Mouse (Mus musculus) ES-Bruce4 (cell line): ENCODE measurements around the gene Dcpp2. TPM values are rescaled to one million over a fixed set of nuclear protein-coding genes. Genes with fewer than 3 reads are reported as not detected.
A peak's percentile ranks its signal among the peaks of the same experiment; 100 is the strongest.

ENCODE experiments used
- H3K27ac ChIP-seq: 2 replicates; pipeline ENCODE4 v1.5.1; 2012; ENCODE audit warnings: low read length, inconsistent platforms; ENCODE audit not compliant: insufficient read depth
- H3K27me3 ChIP-seq: 2 replicates; pipeline ENCODE4 v1.6.1; 2012; ENCODE audit warnings: mild to moderate bottlenecking, low read length, inconsistent platforms; ENCODE audit not compliant: control insufficient read depth, poor library complexity, insufficient read depth, severe bottlenecking
- H3K36me3 ChIP-seq: 2 replicates; pipeline ENCODE4 v1.6.1; 2012; ENCODE audit warnings: inconsistent platforms, mild to moderate bottlenecking, low read length, moderate library complexity; ENCODE audit not compliant: control insufficient read depth, poor library complexity, insufficient read depth, severe bottlenecking
- H3K4me1 ChIP-seq: one replicate; pipeline ENCODE4 v1.8.1; 2011; ENCODE audit warnings: low read length; ENCODE audit not compliant: control insufficient read depth, insufficient read depth
- H3K4me3 ChIP-seq: 2 replicates; pipeline ENCODE4 v1.5.1; 2011; ENCODE audit warnings: low read depth, mild to moderate bottlenecking, low read length
- H3K9ac ChIP-seq: 2 replicates; pipeline ENCODE4 v1.6.1; 2012; ENCODE audit warnings: low read depth, mild to moderate bottlenecking, inconsistent platforms; ENCODE audit not compliant: poor library complexity, severe bottlenecking
- H3K9me3 ChIP-seq: replicated peaks from 2 replicates; pipeline ENCODE4 v1.6.1; 2012; ENCODE audit warnings: mild to moderate bottlenecking, low read length, inconsistent platforms; ENCODE audit not compliant: control insufficient read depth, poor library complexity, insufficient read depth, severe bottlenecking
- CTCF ChIP-seq: IDR thresholded peaks from one replicate; pipeline ENCODE4 v1.8.1; 2011; ENCODE audit warnings: low read depth, low read length
- EP300 ChIP-seq: IDR thresholded peaks from 2 replicates; pipeline ENCODE4 v1.6.1; 2011; ENCODE audit warnings: low read depth, low read length; ENCODE audit not compliant: insufficient read depth
- POLR2A ChIP-seq: IDR thresholded peaks from one replicate; pipeline ENCODE4 v1.8.1; 2011; ENCODE audit warnings: low read length; ENCODE audit not compliant: insufficient read depth
- polyA plus RNA-seq: library from polyadenylated mRNA; stranded (reverse); fragments of >200 nt; gene quantifications from 2 replicates; pipeline ENCODE4 v1.2.4, GENCODE M21; 2011; ENCODE audit warnings: low read depth; ENCODE audit not compliant: missing spikeins, insufficient read depth, insufficient read length

Gene Dcpp2
- polyA plus RNA-seq, 1 experiment, result not detected

DNA sequence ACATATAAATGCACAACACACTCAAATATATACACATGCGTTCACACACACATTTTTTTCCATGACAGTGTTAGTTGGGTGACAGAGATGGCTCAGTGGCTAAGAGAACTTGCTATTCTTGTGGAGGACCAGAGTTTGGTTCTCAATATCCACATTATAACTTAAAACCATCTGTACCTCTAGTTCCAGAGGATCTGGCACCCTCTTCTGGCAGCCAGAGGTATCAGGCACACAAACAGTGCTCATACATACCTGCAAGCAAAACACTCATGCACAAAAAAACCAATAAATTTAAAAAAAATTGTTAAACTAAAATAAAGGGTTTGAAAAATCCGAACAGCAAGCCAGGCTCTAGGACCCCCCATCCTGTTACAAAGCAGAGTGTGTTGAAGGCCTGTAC is 30.7 kb upstream of the Dcpp2 start:
- TF ChIP-seq POLR2A (no peak), EP300 (no peak), CTCF (no peak)
- Histone ChIP-seq H3K4me3 (no peak overlapping the region), H3K9ac (no peak overlapping the region), H3K4me1 (no peaks in the 10 kb centered on the region), H3K36me3 (no peaks in the 10 kb centered on the region), H3K27me3 (no peaks in the 10 kb centered on the region), H3K27ac (no peak overlapping the region), H3K9me3 (no peaks in the 10 kb centered on the region)

DNA sequence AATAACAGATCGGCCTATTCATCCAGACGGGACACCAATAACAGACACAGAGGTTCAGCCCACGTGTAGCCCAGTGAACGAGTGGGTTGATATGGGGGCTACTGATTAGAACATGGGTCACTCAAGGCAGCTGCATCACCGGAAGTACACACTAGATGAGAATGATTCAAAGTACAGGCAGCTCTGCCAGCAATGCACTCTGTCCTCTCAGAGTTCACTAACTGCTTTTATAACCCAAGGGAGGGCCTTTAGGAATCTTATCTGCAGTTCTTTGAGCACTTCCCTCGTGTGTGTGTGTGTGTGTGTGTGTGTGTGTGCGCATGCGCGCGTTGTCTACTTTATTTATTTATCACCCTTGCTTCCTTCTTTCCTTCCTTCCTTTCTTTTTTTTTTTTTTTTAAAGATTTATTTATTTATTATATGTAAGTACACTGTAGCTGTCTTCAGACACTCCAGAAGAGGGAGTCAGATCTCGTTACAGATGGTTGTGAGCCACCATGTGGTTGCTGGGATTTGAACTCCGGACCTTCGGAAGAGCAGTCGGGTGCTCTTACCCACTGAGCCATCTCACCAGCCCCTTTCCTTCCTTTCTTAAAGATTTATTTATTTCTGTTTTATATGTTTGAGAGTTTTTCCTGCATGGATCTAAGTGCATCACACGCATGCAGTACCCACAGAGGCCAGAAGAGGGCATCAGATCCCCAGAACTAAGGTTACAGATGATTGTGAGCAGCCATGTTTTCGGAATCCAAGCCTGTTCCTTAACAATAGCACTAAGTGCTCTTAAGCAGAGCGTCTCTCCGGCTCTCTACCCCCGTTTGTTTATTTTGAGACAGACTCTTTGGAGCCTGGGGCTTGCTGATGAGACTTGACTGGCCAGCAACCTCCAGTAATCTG is 29.6 kb upstream of the Dcpp2 start:
- TF ChIP-seq CTCF (peak; percentile 45), POLR2A (no peak)
- no peak overlapping the region for H3K27ac ChIP-seq

DNA sequence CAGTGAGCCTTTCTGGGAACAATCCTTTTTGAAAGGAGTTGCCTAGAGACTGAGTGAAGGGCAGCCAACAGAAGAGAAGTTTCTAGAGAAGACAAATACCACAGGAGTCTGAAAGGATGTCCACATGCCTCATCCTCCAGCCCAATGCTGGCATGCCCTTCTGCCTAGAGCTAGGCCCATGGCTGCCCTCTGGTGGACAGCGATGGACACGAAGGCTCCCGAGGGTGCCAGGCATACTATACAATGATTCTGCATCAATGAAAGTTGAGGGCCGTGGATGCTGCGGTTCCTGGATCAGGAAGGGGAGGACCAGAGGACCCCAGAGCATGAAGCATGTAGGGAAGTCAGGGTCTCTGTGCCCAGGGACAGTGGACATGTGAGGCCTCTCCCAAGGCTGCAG is 27.4 kb upstream of the Dcpp2 start:
- Histone ChIP-seq H3K27me3 (no peaks in the 10 kb centered on the region), H3K9me3 (no peaks in the 10 kb centered on the region), H3K4me1 (no peaks in the 10 kb centered on the region), H3K9ac (no peak overlapping the region), H3K4me3 (no peak overlapping the region), H3K36me3 (no peaks in the 10 kb centered on the region), H3K27ac (no peak overlapping the region)
- TF ChIP-seq EP300 (no peak), CTCF (peak; percentile 84)

More for the DNA sequence above, 29.6 kb upstream of the Dcpp2 start:
- Histone ChIP-seq H3K4me1 (no peaks in the 10 kb centered on the region), H3K4me3 (no peak overlapping the region), H3K36me3 (no peaks in the 10 kb centered on the region), H3K9ac (no peak overlapping the region), H3K27me3 (no peaks in the 10 kb centered on the region), H3K9me3 (no peaks in the 10 kb centered on the region)

DNA sequence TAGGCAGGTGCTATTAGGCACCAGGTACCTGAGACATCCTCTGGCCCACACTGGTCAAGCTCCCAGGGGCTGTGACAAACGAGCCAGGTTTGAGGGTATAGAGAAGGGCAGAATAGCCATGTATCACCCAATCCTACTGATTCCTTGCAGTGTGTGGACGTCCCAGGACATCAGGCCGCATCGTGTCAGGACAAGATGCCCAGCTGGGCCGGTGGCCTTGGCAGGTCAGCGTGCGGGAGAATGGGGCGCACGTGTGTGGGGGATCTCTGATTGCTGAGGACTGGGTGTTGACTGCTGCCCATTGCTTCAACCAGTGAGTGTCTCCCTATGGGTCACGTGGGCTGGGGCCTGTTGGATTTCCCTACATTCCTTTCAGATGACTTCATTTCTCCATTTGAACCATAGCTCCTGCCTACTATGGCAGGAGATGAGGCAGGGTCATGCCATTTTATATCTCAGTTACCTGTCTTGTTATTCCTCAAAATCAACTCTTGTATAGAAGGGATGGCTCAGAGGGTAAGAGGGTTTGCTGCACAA is 26.4 kb upstream of the Dcpp2 start:
- Histone ChIP-seq H3K27ac (no peak overlapping the region), H3K9me3 (no peaks in the 10 kb centered on the region), H3K9ac (no peak overlapping the region), H3K27me3 (no peaks in the 10 kb centered on the region), H3K4me1 (no peaks in the 10 kb centered on the region), H3K36me3 (no peaks in the 10 kb centered on the region), H3K4me3 (no peak overlapping the region)
- TF ChIP-seq CTCF (no peak), POLR2A (no peak), EP300 (no peak)

DNA sequence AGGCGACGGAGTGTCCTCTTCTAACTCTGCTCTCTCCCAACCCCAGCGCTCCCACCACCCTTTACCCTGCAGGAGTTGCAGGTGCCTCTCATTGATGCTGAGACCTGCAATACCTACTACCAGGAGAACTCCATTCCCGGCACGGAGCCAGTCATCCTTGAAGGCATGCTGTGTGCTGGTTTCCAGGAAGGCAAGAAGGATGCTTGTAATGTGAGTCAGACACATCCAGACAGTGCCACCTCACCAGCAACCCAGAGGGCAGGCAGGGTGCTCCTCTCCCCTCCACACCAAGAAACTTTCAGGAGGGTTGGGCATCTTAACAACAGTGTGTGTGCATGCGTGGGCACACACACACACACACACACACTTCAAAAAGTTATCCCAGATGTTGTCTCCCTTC is 23.5 kb upstream of the Dcpp2 start:
- Histone ChIP-seq H3K9ac (no peak overlapping the region), H3K36me3 (no peaks in the 10 kb centered on the region), H3K4me3 (no peak overlapping the region), H3K4me1 (no peaks in the 10 kb centered on the region), H3K9me3 (no peaks in the 10 kb centered on the region), H3K27ac (no peak overlapping the region), H3K27me3 (no peaks in the 10 kb centered on the region)
- no peak for TF ChIP-seq EP300
- no peak for TF ChIP-seq POLR2A
- TF ChIP-seq CTCF, result no peak

DNA sequence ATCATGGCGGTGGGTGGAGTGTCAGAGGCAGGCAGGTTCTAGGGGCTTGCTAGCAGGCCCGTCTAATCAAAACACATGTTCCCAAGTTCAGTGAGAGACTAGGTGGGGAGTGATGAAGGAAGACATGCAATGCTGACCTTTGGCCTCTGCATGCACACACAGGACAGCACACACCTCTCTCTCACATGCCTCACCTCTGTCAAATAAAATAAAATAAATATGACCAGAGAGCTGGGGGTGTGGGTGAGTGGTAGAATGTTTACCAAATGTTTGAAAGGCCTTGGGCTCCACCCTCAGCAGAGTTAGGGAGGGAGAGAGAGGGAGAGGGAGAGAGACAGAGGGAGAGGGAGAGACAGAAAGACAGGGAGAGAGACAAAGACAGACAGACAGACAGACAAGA is 22.8 kb upstream of the Dcpp2 start:
- H3K4me1 ChIP-seq, result no peaks in the 10 kb centered on the region
- H3K9ac ChIP-seq, result no peak overlapping the region
- no peaks in the 10 kb centered on the region for H3K36me3 ChIP-seq
- H3K27me3 ChIP-seq, result no peaks in the 10 kb centered on the region
- TF ChIP-seq CTCF (no peak), POLR2A (no peak), EP300 (no peak)
- H3K9me3 ChIP-seq, result no peaks in the 10 kb centered on the region
- no peak overlapping the region for H3K27ac ChIP-seq
- no peak overlapping the region for H3K4me3 ChIP-seq
